8 mouse cellular contexts compared by ENCODE assay signal in genomic region chr3:113080704-113081103, GRCm38 (mm10).
A peak's percentile ranks its signal among the peaks of the same experiment; 100 is the strongest.
DNase-seq lines count a peak whose midpoint lies in the region; ATAC-seq and TF ChIP-seq lines count a peak whose summit lies in the region.

No protein-coding gene starts in this region.

- H3K4me1 ChIP-seq in liver, embryonic 12.5 days = no peaks in the 10 kb centered on the region
- no peaks in the 10 kb centered on the region for H3K4me1 ChIP-seq in forebrain, embryonic 16.5 days (replicated peaks; ENCODE audit: control insufficient read depth, insufficient read depth, low read length)

- DNase-seq in liver = peak; percentile 24
- DNase-seq in Muller cell, postnatal 12 days (ENCODE audit: inconsistent ontology term) = peak; percentile 9
- peak; percentile 38 for DNase-seq in c-Kit-positive CD71-negative TER-119-negative erythroid progenitor cells, embryonic 14.5 days (ENCODE audit: low read depth)
- peak; percentile 47 to 66 for DNase-seq in left cerebral cortex, adult 2 months (ENCODE audit: extremely low spot score in 1 of 2, low spot score in 2 of 2)
- peak; percentile 32 for DNase-seq in right cerebral cortex, postnatal 25 days

- no peak for ATAC-seq in liver, embryonic 12.5 days
- ATAC-seq in forebrain, embryonic 16.5 days = 0 out of 2 replicates have a peak, but pooled peaks have one; percentile 55
- ATAC-seq in megakaryocyte-erythroid progenitor cell, adult 5-6 weeks (replicated peaks; ENCODE audit: low FRiP score, low TSS enrichment, poor library complexity, severe bottlenecking) = no peak

- peak; percentile 72 for TF ChIP-seq CTCF in left cerebral cortex, adult 2 months (IDR thresholded peaks at IDR 0.05)

- WGBS in liver, embryonic 12.5 days (ENCODE audit: insufficient replicate concordance) = 0% methylated on average over 1 of the region's 1 CpGs
- 0% methylated on average over 1 of the region's 1 CpGs for WGBS in forebrain, embryonic 16.5 days

- H3K27me3 ChIP-seq in liver, embryonic 12.5 days (replicated peaks) = no peaks in the 10 kb centered on the region
- no peaks in the 10 kb centered on the region for H3K27me3 ChIP-seq in forebrain, embryonic 16.5 days (replicated peaks; ENCODE audit: control insufficient read depth, insufficient read depth, low read length)

- no peaks in the 10 kb centered on the region for H3K36me3 ChIP-seq in liver, embryonic 12.5 days
- no peaks in the 10 kb centered on the region for H3K36me3 ChIP-seq in forebrain, embryonic 16.5 days (ENCODE audit: control insufficient read depth, insufficient read depth)

- H3K27ac ChIP-seq in liver, embryonic 12.5 days = no peak overlapping the region
- no peak overlapping the region for H3K27ac ChIP-seq in forebrain, embryonic 16.5 days (ENCODE audit: low read length)
- no peak overlapping the region for H3K27ac ChIP-seq in left cerebral cortex, adult 2 months

- intact Hi-C loops in left cerebral cortex, adult 2 months (cut with DNase I) = no loop called here

- H3K4me2 ChIP-seq in liver, embryonic 12.5 days = no peak overlapping the region
- no peak overlapping the region for H3K4me2 ChIP-seq in forebrain, embryonic 16.5 days (ENCODE audit: low read length)

- no peaks in the 10 kb centered on the region for H3K9me3 ChIP-seq in liver, embryonic 12.5 days (replicated peaks)
- no peaks in the 10 kb centered on the region for H3K9me3 ChIP-seq in forebrain, embryonic 16.5 days (ENCODE audit: control insufficient read depth, low read length)

- H3K9ac ChIP-seq in liver, embryonic 12.5 days = no peak overlapping the region
- H3K9ac ChIP-seq in forebrain, embryonic 16.5 days (replicated peaks; ENCODE audit: low read depth, low read length) = no peak overlapping the region

- no peak overlapping the region for H3K4me3 ChIP-seq in liver, embryonic 12.5 days
- H3K4me3 ChIP-seq in forebrain, embryonic 16.5 days (replicated peaks; ENCODE audit: low read length) = no peak overlapping the region
- H3K4me3 ChIP-seq in left cerebral cortex, adult 2 months = no peak overlapping the region
